Mouse (Mus musculus): ENCODE measurements around the gene Plxnd1.

Plxnd1 gene

DNA sequence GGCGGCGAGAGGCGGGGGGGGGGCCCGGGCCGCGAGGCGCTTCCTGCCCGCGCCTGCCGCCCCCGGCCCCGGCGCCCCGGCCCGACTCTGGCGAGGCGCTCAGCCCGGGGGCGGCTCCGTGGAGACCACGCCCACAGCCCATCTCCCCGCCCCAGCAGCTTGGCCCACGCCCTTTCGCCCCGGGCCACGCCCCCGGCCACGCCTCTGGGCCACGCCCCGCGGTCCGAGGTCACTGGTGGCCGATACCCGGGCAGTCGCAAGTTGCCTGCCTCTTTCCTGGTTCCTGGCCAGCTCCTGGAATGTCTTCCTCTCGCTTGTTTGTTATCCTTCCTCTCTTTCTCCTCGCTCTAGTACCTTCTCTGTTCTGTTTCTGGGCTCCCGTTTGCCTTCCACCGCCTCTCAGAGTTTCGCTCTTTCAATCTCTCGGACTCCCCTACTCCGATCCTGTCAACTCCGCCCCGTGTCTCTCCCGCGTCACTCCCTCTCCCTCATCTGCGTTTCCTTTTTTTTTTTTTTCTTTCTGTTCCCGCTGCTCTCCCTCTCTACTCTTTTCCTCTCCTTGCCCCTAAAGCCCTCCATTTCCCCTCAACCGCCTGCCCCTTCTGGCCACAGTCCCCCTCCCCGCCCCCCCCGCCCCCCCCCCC lies at the start of gene Plxnd1:
Plxnd1 (minus strand) TSS at position 129 of the 644 bp plus-strand sequence.
- DNase-seq (ENCODE audit: extremely low spot score, low spot score) = peak; percentile 94

GRCm38 (mm10) chr6:116044039-116044438 lies 49.2 kb upstream of the Plxnd1 start:
- no peak for DNase-seq (ENCODE audit: extremely low spot score, low spot score)

- DNase-seq (ENCODE audit: extremely low spot score, low spot score) = no peak
Observed at GRCm38 (mm10) chr6:116038222-116038621, 43.4 kb upstream of the Plxnd1 start.

DNA sequence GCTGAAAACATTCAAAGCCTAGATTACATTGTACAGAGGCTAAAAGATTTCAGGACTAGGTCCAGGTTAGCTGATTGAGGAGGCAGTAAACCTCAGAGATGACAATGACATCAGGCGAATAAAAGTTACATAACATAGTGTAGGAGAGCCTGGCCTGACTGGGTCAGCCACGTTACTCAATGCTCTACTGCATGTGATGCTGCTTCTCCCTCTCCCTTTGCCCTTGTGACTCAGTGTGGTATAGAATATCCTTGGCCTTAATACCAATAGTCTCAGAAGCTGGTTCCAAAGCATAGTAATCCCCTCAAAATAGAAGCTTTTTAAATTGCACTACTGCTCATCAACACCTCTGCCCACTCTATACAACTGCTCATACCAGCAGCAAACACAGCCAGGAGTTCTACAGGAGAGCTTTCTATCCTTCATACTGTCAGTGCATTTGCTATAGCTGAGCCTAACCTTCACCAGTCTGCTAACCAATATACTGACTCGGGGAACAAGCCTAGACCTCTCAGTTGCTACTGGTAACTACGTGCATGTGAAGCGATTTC lies 42.6 kb upstream of the Plxnd1 start:
- no peak for DNase-seq (ENCODE audit: extremely low spot score, low spot score)

DNA sequence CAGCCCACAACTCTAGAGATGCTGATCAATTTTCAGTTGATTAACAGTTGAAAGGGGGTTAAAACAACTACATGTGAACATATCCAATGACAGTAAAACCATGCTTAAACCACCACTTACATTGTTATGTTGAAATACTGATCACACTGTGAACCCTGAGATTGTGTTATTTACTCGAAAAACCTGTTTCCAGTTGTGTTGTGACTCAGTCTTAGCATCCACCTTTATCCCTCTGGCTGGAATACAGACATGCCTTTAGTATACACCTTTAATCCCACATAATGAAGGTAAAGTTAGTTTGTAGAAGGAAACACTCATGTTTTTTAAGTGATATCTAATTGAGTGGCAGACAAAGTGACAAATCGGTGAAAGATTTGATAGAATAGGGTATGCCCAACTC lies 41.8 kb upstream of the Plxnd1 start:
- DNase-seq (ENCODE audit: extremely low spot score, low spot score) = no peak

DNA sequence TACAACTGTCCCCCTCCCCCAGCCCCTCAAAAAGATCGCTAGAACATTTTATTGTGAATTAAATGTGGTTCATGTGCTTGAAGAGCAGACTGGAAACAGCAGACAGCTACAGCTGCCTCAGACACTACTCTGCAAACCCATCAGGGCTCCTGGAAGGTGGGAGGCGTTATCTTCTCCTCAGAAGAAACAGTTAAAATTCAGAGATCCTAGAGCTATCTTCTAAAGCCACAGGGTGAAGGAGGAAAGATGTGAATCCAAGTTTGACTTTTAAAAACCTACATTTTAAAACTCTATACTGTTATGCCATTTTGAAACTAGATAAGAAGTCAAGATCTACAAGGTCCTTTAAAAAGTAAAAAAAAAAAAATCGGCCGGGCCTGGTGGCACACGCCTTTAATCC lies 36.2 kb upstream of the Plxnd1 start:
- DNase-seq (ENCODE audit: extremely low spot score, low spot score) = no peak

GRCm38 (mm10) chr6:116024666-116025065 lies 29.9 kb upstream of the Plxnd1 start:
- DNase-seq (ENCODE audit: extremely low spot score, low spot score) = no peak

- no peak for DNase-seq (ENCODE audit: extremely low spot score, low spot score)
Observed at GRCm38 (mm10) chr6:116021961-116022485, 27.2 kb upstream of the Plxnd1 start.

GRCm38 (mm10) chr6:116015902-116016301 lies 21.1 kb upstream of the Plxnd1 start:
- no peak for DNase-seq (ENCODE audit: extremely low spot score, low spot score)

GRCm38 (mm10) chr6:116014111-116014510 lies 19.3 kb upstream of the Plxnd1 start:
- no peak for DNase-seq (ENCODE audit: extremely low spot score, low spot score)

DNA sequence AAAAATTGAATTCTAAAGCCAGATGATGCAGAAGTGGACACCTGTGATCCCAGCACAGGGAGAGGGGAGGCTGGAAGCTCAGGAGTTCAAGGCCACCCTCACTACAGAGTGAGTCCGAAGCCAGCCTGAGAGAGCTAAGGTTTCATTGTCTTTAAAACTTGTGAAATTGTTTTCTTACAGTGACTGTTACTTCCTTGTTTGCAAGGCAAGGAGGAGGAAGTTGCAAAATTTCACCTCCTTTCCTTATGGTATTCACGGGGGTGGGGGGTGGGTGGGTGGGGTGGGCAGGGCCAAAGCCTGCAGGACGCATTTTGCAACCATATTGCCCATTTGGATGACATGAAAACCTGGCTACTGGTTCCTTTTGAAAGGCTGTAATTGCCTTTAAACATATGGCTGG lies 18.9 kb upstream of the Plxnd1 start:
- DNase-seq (ENCODE audit: extremely low spot score, low spot score) = no peak

GRCm38 (mm10) chr6:116010541-116010940 lies 15.7 kb upstream of the Plxnd1 start:
- DNase-seq (ENCODE audit: extremely low spot score, low spot score) = peak; percentile 88

- DNase-seq (ENCODE audit: extremely low spot score, low spot score) = no peak
Observed at GRCm38 (mm10) chr6:116009426-116009825, 14.6 kb upstream of the Plxnd1 start.

DNA sequence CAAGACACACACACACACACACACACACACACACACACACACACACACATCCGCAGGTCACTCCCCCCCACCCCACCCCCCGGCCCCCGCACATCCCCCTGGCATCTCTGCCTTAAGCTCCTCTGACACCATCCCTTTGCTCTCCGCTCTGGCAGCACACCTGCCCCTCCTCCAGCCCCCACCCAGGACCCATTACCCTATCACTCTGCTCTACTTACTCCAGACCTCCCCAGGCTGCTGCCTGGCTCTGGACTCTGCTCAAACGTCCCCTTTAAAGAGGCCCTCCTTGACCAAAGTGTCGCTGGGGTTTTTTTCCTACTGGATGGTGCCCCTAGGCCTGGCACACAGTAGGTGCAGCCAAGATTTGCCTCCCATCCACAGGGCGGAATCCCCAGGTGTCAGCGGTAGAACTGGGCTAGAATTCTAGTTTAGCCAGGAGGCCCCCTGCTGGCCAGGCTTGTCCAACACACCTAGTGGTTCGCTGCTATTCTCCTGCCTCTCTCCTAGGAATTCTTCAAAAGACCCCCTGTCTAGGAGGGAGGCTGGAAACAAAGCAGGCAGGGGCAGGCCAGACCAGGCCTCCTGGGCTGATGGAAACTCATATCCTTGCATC lies 12.9 kb upstream of the Plxnd1 start:
- DNase-seq (ENCODE audit: extremely low spot score, low spot score) = peak; percentile 84

- peak; percentile 41 for DNase-seq (ENCODE audit: extremely low spot score, low spot score)
Observed at GRCm38 (mm10) chr6:116006731-116007130, 11.9 kb upstream of the Plxnd1 start.

- no peak for DNase-seq (ENCODE audit: extremely low spot score, low spot score)
Observed at GRCm38 (mm10) chr6:116005959-116006288, 11.1 kb upstream of the Plxnd1 start.

- DNase-seq (ENCODE audit: extremely low spot score, low spot score) = no peak
Observed at GRCm38 (mm10) chr6:116005275-116005958, 10.6 kb upstream of the Plxnd1 start.

DNA sequence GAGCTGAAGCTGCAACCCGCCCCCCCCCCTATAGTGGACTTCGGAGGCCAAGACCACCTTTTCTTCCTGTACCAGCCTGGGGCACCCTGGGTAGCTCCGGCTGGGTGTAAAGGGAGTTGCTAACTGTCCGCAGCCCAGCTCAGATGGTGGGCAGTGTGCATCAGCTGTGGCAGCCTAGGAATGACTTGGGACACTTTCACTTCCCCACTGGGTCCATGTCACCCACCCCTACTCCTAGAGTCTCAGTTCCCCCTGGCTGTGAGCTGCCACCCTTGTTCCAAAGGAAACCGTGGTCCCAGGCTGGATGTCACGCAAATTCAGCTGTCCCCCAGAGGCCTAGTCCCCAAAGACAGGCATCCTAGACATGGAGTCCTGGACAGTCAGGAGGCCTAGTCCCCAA lies 9.9 kb upstream of the Plxnd1 start:
- no peak for DNase-seq (ENCODE audit: extremely low spot score, low spot score)

- peak; percentile 25 for DNase-seq (ENCODE audit: extremely low spot score, low spot score)
Observed at GRCm38 (mm10) chr6:116004069-116004468, 9.3 kb upstream of the Plxnd1 start.

GRCm38 (mm10) chr6:116003516-116003915 lies 8.7 kb upstream of the Plxnd1 start:
- no peak for DNase-seq (ENCODE audit: extremely low spot score, low spot score)

GRCm38 (mm10) chr6:116002311-116003104 lies 7.7 kb upstream of the Plxnd1 start:
- no peak for DNase-seq (ENCODE audit: extremely low spot score, low spot score)

All from neural tube, embryonic 10.5 days (tissue).